Mouse (Mus musculus) MEL (cell line): Measurements from ENCODE around the gene Cipc.

Source experiments
- CHD2 ChIP-seq: IDR thresholded peaks from 2 replicates; pipeline ENCODE4 v1.6.1; 2011; ENCODE audit warnings: low read length, improper control_type of control experiment
- CTCF ChIP-seq, 3 experiments: IDR thresholded peaks in 2 of 3; conservative IDR thresholded peaks in 1 of 3; 2 replicates each; pipeline ENCODE4 v1.5.1; 2011 to 2012; ENCODE audit warnings: low read length in 3 of 3, low read depth in 2 of 3, mild to moderate bottlenecking in 2 of 3, improper control_type of control experiment in 1 of 3, inconsistent platforms in 1 of 3, mixed read lengths in 1 of 3, moderate library complexity in 1 of 3; ENCODE audit not compliant: control insufficient read depth in 1 of 3, insufficient read depth in 1 of 3, poor library complexity in 1 of 3, severe bottlenecking in 1 of 3
- EP300 ChIP-seq, 2 experiments: IDR thresholded peaks; 2 replicates each; pipeline ENCODE4 v1.6.1; 2011; ENCODE audit warnings: improper control_type of control experiment in 2 of 2, low read length in 2 of 2, low read depth in 1 of 2, mild to moderate bottlenecking in 1 of 2
- GATA1 ChIP-seq: IDR thresholded peaks from 2 replicates; pipeline ENCODE4 v1.6.1; 2011; ENCODE audit warnings: low read depth, low read length, improper control_type of control experiment
- KAT2A ChIP-seq: conservative IDR thresholded peaks from 2 replicates; pipeline ENCODE4 v1.6.1; 2012; ENCODE audit warnings: low read depth, low read length, improper control_type of control experiment, inconsistent platforms
- MAX ChIP-seq: IDR thresholded peaks from 2 replicates; pipeline ENCODE4 v1.6.1; 2011; ENCODE audit warnings: low read length, improper control_type of control experiment
- MEF2A ChIP-seq: IDR thresholded peaks from 2 replicates; pipeline ENCODE4 v1.6.1; 2014; ENCODE audit warnings: low read depth, mild to moderate bottlenecking, inconsistent platforms, low read length, improper control_type of control experiment; ENCODE audit not compliant: poor library complexity, insufficient replicate concordance, severe bottlenecking; ENCODE audit errors: extremely low read depth
- MYC ChIP-seq: IDR thresholded peaks from 2 replicates; pipeline ENCODE4 v1.6.1; 2011; ENCODE audit warnings: low read depth, mild to moderate bottlenecking, low read length, improper control_type of control experiment, moderate library complexity
- POLR2A ChIP-seq, 2 experiments: IDR thresholded peaks; 2 replicates each; pipeline ENCODE4 v1.6.1; 2011 to 2012; ENCODE audit warnings: low read length in 2 of 2, mild to moderate bottlenecking in 2 of 2, control low read depth in 1 of 2, improper control_type of control experiment in 1 of 2, low read depth in 1 of 2, moderate library complexity in 1 of 2; ENCODE audit not compliant: control insufficient read depth in 1 of 2, insufficient read depth in 1 of 2, poor library complexity in 1 of 2
- POLR2AphosphoS2 ChIP-seq: IDR thresholded peaks from 2 replicates; pipeline ENCODE4 v1.6.1; 2011; ENCODE audit warnings: low read length, improper control_type of control experiment
- POLR2AphosphoS5 ChIP-seq: IDR thresholded peaks from 2 replicates; pipeline ENCODE4 v1.6.1; 2012; ENCODE audit warnings: low read depth, borderline replicate concordance, mild to moderate bottlenecking, inconsistent platforms, low read length, moderate library complexity, mixed read lengths
- ZKSCAN1 ChIP-seq: IDR thresholded peaks from 2 replicates; pipeline ENCODE4 v1.6.1; 2012; ENCODE audit warnings: low read depth, mild to moderate bottlenecking, inconsistent platforms, low read length, improper control_type of control experiment, moderate library complexity

DNA sequence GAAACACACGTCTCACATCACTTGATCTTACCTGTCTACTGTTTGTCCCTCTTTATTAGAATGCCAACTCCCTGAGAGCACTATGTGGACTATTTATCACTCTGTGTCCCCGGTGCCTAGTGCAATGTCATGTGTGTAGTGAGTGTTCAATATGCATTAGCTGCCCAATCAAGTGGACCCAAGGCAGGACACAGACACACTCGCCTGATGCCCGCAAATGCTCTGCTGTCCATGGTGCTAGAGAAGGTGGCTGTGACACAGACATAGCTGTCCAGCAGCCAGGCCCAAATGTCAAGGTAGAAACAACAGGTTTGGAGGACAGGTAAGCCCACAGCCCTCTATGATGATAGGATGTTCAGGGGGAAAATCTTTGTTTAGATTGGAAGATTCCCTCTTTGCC lies 47.3 kb downstream of the Cipc start:
- TF ChIP-seq ZKSCAN1 (no peak), POLR2A (IDR thresholded peaks at IDR 0.05; ENCODE audit: control insufficient read depth in 1 of 2, insufficient read depth in 1 of 2, low read depth in 1 of 2, low read length in 2 of 2, poor library complexity in 1 of 2) (no peak), MEF2A (no peak), CTCF (IDR thresholded peaks at IDR 0.05 in 2 of 3, conservative IDR thresholded peaks at IDR 0.05 in 1 of 3; ENCODE audit: control insufficient read depth in 1 of 3, insufficient read depth in 1 of 3, low read depth in 2 of 3, low read length in 3 of 3, poor library complexity in 1 of 3, severe bottlenecking in 1 of 3) (no peak), GATA1 (no peak), POLR2AphosphoS2 (no peak), EP300 (IDR thresholded peaks at IDR 0.05; ENCODE audit: low read depth in 1 of 2, low read length in 2 of 2) (no peak), CHD2 (no peak), MAX (no peak), POLR2AphosphoS5 (no peak), MYC (no peak), KAT2A (no peak)
